Mouse (Mus musculus) ES-Bruce4 (cell line): ENCODE measurements around the gene Gm10644.

Source experiments
- CTCF ChIP-seq: IDR thresholded peaks from one replicate; pipeline ENCODE4 v1.8.1; 2011; ENCODE audit warnings: low read depth, low read length
- POLR2A ChIP-seq: IDR thresholded peaks from one replicate; pipeline ENCODE4 v1.8.1; 2011; ENCODE audit warnings: low read length; ENCODE audit not compliant: insufficient read depth

DNA sequence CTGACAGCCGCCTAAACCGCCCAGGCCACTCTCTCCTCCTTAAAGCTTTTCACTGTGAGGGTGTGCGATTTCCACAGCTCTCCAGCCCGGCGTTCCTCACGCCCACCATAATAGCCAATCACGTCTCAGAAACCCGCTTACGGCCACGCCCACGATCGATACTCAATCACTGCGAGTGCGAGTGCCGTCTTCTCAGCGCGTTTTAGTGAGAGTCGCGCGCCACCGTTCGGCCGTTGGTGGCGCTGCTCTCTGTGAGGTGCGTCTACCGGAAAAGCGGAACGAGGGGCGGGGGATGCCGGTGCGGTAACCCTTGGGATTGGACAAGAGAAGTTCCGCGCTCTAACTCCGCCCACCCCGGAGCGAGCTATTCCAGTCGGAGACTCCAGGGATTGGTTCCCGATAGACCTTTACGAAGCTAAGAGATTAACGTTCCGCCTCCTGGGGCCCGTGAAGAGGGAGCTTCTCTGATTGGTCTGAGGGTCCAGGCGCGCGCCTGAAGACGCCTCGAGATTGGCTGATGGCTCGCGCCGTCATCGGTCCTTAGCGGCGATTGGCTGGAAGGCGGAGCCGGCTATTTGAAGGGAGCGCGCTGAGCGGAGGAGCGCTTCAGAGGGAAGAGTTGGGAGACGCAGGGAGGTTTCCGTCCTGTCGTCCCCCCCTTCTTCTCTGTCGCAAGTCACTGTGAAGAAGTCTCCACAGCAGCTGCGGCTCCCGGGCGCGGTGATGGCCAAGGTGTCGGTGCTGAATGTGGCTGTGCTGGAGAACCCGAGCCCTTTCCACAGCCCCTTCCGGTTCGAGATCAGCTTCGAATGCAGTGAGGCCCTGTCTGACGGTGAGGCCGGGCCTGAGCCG is at the start of gene Gm10644, which contains the start of gene Asf1b:
- TF ChIP-seq CTCF (peak; percentile 92), POLR2A (peak; percentile 84)
